Mouse (Mus musculus) inflammation-experienced regulatory T-cells, adult 6 months (primary cell): Measurements from ENCODE around the gene Ipo13. TPM values are rescaled to one million over a fixed set of nuclear protein-coding genes. Genes with fewer than 3 reads are reported as not detected.
A peak's percentile ranks its signal among the peaks of the same experiment; 100 is the strongest.

Experiments used
- ATAC-seq: one replicate; pipeline ENCODE4 v1.8.0; 2017
- polyA plus RNA-seq, 3 experiments: library from polyadenylated mRNA; unstranded; fragments of 100-300 nt; shearing (Covaris generic); gene quantifications; one replicate each; pipeline ENCODE4 v1.2.1; 2017

Gene Ipo13
- polyA plus RNA-seq, 3 experiments from 2014 or later, result 11.3 to 13.9 (median 12.7) TPM

DNA sequence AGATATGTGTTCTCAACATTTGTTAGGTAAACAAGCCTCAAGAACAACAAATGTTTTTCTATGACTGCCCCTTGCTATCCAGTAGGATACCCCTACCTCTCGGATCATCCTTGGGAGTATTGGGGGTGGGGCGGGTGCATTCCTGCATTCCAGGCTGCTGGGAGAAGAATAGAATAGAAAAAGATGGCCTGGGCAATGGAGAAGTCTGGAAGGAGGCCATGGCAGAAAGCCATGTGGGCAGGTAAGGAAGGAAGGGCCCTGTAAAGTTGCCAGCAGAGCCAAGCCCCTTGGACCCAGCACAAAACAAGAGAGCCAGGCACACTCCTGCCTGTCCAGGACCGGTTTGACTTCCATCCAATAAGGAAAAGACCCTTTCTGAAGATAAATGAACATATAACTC, 1.4 kb downstream of the Ipo13 start:
- no peak for ATAC-seq

DNA sequence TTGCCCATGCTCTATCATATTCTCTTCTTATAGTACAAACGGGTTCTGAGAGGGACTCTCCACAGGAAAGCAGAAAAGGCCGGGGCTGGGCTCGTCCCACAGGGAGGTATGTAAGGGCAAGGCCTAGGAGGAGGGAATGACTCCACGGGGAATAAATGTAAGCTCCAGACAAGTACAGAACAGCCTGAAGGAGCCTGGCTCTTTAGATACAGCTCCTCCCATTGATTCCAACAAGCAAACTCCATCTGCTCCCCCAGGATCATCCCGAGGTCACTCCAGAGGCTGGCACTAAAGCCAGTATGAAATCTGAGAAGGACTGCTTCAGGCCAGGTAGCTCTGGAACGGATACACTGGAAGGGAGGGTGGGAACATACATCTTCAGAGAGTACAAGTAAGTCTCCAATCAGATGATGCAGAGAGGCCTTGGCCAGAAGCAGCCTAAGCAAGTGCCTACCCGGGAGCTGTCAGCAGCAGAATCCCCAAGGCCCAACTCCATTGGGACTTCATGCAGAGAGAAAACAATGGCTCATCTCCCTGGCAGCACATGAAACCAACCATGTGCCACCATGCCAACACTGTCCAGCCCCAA, 2.0 kb downstream of the Ipo13 start:
- no peak for ATAC-seq

DNA sequence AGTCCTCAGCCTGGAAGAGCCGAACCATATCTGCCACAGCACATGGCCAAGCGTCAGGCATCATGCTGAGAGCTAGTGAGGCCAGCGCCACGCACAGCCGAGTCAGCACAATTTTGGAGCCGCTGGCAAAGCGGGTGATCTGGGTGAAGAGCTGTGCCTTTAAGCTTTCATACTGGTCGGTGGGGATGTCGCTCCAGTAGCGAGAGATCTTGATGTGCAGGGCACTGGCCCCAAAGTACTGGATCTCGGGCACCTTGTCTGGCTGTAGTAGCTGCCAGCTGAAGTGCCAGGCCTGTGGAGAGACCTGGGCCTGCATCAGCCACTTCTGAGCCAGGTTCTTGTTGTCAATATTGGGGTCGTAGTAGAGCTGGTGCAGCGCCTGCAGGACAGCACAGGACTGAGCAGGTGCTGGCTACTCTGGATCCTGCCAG, 2.7 kb downstream of the Ipo13 start:
- no peak for ATAC-seq

DNA sequence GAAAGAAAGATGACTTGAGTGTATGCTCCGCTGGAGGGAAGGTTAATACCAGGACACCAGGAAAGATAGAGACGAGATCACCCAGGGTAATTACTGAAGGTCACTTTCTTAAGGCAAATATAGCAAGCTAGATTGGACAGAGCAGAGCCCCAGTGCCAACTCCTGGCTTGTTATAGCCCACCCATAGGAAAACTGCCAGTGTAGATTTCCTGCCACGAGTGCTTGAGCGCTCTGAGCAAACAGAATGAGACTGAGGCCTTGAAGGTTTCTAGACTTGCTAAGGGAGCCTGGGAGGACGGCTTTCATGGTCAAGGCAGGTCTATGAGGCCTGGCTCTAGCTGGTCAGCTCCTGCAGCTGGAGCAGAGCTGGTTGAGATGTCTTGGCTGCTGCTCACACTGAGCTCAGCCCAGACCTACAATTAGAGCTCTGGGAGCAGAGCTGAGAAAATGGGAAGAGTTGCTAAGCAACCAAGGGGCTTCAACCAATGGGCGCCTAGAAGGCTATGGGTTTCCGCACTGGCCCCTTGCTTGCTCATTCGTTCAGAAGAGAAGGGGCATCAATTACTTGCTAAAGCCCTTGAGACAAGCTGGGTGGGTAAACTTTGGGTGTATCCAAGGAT, 5.9 kb downstream of the Ipo13 start:
- no peak for ATAC-seq

GRCm38 (mm10) chr4:117906196-117906595, 8.6 kb downstream of the Ipo13 start:
- no peak for ATAC-seq

DNA sequence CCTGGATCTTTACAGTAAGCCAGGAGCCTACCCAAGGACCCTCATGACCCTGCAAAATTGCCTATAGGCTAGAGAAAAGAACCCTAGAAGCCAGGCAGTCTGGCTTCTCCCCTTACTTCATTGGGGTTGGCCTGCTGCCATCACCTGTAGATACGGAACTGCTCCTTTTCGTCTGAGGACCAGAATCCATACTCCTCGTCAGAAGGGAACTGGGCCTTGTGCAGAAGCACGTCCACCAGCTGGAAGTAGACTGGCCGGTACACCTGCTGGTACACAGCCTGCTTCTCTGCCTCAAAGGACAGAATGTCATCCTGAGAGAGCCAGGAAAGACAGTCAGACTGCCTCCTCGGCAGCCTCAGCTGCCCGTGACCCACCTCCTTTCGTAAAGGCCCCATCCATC, 10.0 kb downstream of the Ipo13 start:
- no peak for ATAC-seq

DNA sequence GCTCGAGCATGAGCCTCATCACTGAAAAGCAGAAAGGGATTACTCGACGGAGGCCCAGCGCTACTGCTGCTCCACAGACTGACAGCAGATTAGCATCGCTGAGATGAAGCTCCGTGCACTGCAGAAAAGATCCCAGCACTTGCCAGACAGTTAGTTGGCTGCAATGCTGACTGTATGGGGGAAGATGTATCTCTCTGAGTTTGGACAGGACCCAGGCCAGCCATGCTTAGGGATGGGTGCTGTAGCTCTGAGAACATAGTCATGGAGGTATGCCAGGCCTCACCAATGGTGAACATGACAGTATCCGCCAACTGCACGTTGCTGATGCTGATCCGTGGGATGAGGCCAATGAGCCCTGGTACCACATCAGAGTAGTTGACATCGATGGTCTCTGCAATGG, 10.7 kb downstream of the Ipo13 start:
- no peak for ATAC-seq

DNA sequence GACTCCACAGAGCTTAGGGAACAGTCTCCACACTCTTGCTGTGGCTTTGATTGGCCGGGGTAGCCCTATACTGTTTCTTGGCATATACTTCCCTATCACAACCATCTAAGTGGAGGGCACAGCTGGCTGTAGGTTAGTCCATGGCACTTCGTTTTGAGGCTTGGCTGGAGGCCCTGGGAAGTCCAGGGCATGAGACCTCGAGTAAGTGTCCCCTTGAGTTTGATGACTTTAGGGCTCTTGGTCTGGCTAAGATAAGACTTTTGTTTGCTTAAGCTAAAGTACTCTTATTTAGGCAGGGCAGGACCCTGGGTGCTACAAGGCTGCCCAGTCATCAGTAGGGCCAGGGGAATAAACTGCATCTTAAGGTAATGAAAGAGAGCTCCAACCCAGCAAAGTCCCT, 16.7 kb downstream of the Ipo13 start:
- no peak for ATAC-seq

GRCm38 (mm10) chr4:117896031-117896430, 18.8 kb downstream of the Ipo13 start:
- no peak for ATAC-seq

DNA sequence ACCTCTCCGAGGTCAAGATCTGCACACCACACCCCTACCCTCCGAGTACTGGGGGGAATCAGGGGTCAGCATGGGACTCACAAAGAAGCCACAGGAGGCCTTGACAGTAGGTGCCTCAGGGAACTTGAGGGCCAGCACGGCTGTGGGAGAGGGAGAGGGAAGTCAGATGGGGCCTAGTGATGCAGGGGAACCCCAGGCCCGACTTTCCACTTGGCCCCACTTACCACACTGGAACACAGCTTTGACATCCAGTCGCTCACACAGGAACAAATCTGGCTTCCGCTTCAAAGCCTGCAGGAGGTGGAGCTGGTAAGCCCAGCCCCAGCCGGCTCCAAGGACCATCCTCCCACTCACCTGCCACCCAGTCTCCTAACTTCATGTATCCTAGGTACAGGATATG, 19.5 kb downstream of the Ipo13 start:
- no peak for ATAC-seq

- ATAC-seq, result no peak
Measured at GRCm38 (mm10) chr4:117894601-117895000, 20.2 kb downstream of the Ipo13 start.

- no peak for ATAC-seq
Measured at GRCm38 (mm10) chr4:117893376-117893775, 21.4 kb downstream of the Ipo13 start.

GRCm38 (mm10) chr4:117891738-117892161, 23.0 kb downstream of the Ipo13 start, which contains the start of gene Dph2:
Gene Dph2, minus strand, starts transcription at chr4:117892032.
- ATAC-seq, result peak; percentile 91

GRCm38 (mm10) chr4:117890750-117891149, 24.0 kb downstream of the Ipo13 start:
- no peak for ATAC-seq

DNA sequence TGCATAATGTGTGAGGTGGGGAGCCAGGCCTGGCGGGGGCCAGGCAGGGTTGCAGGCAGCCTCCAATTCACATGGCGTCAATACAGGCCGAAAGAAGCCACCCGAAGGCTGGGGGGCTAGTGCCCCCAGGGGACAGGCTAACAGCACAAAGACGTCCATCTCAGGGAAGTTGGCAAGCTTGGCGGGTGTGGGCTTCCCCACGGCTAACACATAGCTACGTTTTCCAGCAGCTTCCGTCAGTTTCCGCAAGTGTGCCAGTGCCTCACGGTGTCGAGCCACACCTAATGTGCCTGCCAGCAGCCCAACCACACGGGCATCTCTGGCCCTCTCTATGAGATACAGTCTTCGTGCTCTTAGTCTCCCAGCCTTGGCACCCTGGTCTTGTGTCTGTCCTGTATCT, 24.8 kb downstream of the Ipo13 start:
- ATAC-seq, result no peak

- ATAC-seq, result no peak
Measured at GRCm38 (mm10) chr4:117889471-117889870, 25.3 kb downstream of the Ipo13 start.

DNA sequence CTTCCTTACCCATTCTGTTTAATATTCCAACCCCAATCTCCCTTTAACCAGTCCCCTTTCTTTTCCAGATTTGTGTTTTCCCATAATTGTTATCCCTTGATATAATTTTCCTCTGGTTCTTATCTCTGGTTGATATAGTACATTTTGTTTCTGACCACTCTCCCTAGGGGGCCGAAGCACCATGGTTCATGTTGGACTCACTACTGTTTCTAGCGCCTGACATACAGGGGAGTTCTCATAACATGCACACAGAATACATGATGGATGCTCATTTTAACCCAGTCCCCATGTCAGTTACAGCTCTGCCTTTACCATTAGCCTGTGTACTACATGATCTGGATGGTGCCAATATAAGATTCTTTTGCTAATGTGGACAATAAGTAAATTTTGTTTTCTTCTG, 26.9 kb downstream of the Ipo13 start:
- no peak for ATAC-seq

- ATAC-seq, result peak; percentile 88
Measured at GRCm38 (mm10) chr4:117887133-117887532, 27.7 kb downstream of the Ipo13 start, which contains the start of gene Atp6v0b. Gene Atp6v0b, minus strand, starts transcription at chr4:117887333.

DNA sequence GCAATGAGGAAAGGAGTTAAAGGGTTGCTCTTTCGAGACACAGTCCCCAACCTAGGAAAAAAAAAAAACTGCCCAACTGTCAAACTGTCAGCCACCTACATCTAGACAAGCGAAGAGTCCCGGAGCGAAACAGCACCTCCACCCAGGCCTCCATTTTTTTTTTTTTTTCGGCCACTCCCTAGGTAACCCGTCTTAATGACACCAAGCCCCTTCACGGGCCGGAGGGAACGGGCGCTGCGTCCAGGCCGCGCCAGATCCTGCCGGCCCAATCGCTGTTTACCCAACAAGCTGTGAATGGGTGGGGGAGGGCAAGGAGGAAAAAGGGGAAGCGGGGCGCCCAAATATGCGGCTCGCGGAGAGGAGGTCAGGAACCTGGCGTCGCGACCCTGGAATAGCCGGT, 28.2 kb downstream of the Ipo13 start:
- no peak for ATAC-seq

DNA sequence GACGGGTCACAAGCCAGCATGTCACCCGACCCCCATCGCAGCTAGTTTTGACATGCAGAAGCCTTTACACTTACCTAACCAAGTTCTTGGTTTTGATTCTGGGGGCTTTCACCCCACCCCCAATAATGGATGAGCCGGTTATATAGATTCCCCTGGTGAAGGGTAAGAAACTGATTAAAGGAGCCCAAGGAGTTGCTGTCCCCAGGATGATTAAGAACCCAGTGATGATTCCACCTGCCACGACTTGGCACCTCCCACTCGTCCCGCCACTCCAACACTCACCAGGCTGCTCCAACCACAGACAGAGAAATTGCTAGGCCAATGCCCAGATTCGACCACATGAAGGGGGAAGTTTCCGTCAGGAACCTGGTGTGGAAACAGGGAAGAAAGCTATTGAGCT, 28.8 kb downstream of the Ipo13 start:
- no peak for ATAC-seq

GRCm38 (mm10) chr4:117885093-117885492, 29.7 kb downstream of the Ipo13 start:
- ATAC-seq, result no peak

- ATAC-seq, result no peak
Measured at GRCm38 (mm10) chr4:117884146-117884545, 30.7 kb downstream of the Ipo13 start.

DNA sequence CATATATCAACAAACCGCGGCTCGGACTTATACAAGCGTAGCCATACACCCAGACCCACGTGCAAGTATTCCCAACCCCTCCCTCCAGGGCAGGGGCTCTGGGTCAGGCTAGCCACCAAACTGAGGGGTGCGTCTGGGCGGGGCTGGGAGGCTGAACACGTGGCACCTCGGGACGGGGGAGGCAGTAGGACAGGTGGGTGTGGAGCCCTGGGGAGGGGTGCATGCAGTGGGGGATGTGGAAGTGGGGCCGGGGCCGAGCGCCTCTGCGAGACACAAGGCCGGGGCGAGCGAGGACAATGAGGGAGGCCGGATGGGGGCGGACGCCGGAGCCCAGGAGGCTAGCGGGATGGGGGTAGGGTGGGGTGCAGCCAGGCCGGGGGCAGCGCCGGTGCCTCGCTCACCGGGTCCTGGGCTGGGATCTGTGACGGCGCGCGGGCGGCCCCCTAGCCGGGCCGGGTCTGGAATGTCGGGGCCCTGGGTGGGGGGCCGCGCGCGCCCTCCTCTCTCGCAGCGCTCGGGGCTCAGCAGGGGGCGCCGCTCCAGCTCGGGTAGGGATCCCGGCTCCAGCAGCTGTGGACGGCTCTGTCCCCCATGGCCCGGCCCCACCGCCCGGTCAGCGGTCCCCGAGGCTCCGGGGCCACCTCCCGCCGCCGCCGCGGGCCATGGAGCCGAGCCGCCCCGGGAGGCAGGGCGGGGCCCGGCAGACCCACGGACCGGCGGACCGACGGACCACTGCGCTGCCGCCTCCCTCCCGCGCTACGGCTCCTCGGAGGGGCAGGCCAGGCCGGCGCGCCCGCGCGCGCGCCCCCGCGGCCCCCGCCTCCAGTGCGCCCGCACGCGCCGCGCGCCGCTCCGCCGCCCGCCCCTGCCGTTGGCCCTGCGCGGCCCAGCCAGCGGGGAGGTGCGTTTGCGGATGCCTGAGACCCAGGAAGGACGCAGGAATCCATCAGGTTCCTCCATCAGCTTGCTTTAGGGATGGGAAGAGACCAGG, 31.8 kb downstream of the Ipo13 start, which contains the start of gene B4galt2:
TSS of gene B4galt2 (minus strand) at position 787 of the 991 bp plus-strand sequence.
- no peak for ATAC-seq
